Mouse (Mus musculus) C2C12 (cell line): Measurements from ENCODE around the gene Ntn5.

Experiments
- CTCF ChIP-seq: IDR thresholded peaks from one replicate; pipeline ENCODE4 v1.5.1; 2011; ENCODE audit not compliant: control insufficient read depth, insufficient read depth, insufficient read length
- FOSL1 ChIP-seq: IDR thresholded peaks from one replicate; pipeline ENCODE4 v1.8.0; 2011; ENCODE audit warnings: mild to moderate bottlenecking, low read length; ENCODE audit not compliant: poor library complexity, insufficient read depth, severe bottlenecking
- MAX ChIP-seq: IDR thresholded peaks from one replicate; pipeline ENCODE4 v1.6.1; 2011; ENCODE audit warnings: mild to moderate bottlenecking, control low read depth
- USF1 ChIP-seq: IDR thresholded peaks from one replicate; pipeline ENCODE4 v1.6.1; 2011; ENCODE audit warnings: low read depth, mild to moderate bottlenecking, control low read depth, moderate library complexity

GRCm38 (mm10) chr7:45695098-45695497 is 11.3 kb downstream of the Ntn5 start:
- TF ChIP-seq CTCF (no peak), MAX (no peak), USF1 (no peak), FOSL1 (no peak)
